Mouse (Mus musculus) heart, embryonic 15.5 days (tissue): Measurements from ENCODE around the gene Parva. TPM values are rescaled to one million over a fixed set of nuclear protein-coding genes. Genes with fewer than 3 reads are reported as not detected.

Experiments
- ATAC-seq: fragments of 200-750 bp; cut with Nextera tagmentation; replicated peaks from 2 replicates; pipeline ENCODE4 v1.8.0; 2017; ENCODE audit warnings: low read depth, moderate TSS enrichment; ENCODE audit not compliant: insufficient number of reproducible peaks, insufficient read depth, low FRiP score
- H3K27ac ChIP-seq: fragments of 300-500 bp; sonication (generic); 2 replicates; pipeline ENCODE4 v1.5.1; 2015; ENCODE audit warnings: mild to moderate bottlenecking, inconsistent platforms
- H3K27me3 ChIP-seq: fragments of 300-500 bp; sonication (generic); 2 replicates; pipeline ENCODE4 v1.6.1; 2015; ENCODE audit warnings: inconsistent platforms
- H3K36me3 ChIP-seq: fragments of 300-500 bp; sonication (generic); 2 replicates; pipeline ENCODE4 v1.6.1; 2015; ENCODE audit warnings: mild to moderate bottlenecking, inconsistent platforms
- H3K4me1 ChIP-seq: fragments of 300-500 bp; sonication (generic); replicated peaks from 2 replicates; pipeline ENCODE4 v1.6.1; 2015; ENCODE audit warnings: inconsistent platforms
- H3K4me2 ChIP-seq: fragments of 300-500 bp; sonication (generic); 2 replicates; pipeline ENCODE4 v1.6.1; 2015; ENCODE audit warnings: inconsistent platforms, mild to moderate bottlenecking, moderate library complexity
- H3K4me3 ChIP-seq: fragments of 300-500 bp; sonication (generic); 2 replicates; pipeline ENCODE4 v1.5.1; 2015; ENCODE audit warnings: mild to moderate bottlenecking, inconsistent platforms
- H3K9ac ChIP-seq: fragments of 300-500 bp; sonication (generic); 2 replicates; pipeline ENCODE4 v1.6.1; 2015; ENCODE audit warnings: mild to moderate bottlenecking, inconsistent platforms
- H3K9me3 ChIP-seq: fragments of 300-500 bp; sonication (generic); replicated peaks from 2 replicates; pipeline ENCODE4 v1.6.1; 2016; ENCODE audit warnings: inconsistent platforms
- WGBS: fragments of 180-500 bp; shearing (Covaris S2); methylation state at CpG from one replicate; pipeline ENCODE4 v1.1.7; 2015; ENCODE audit warnings: mixed read lengths; 5-methylcytosine and 5-hydroxymethylcytosine counted together
- polyA plus RNA-seq: library from polyadenylated mRNA; unstranded; fragments of >200 nt; fragmentation: Nextera tagmentation; extraction: Ambion mirVana; gene quantifications from 2 replicates; pipeline ENCODE4 v1.2.1, GENCODE M21; 2015

Parva gene
- polyA plus RNA-seq, 1 experiment from 2014 or later: 74.6 TPM

DNA sequence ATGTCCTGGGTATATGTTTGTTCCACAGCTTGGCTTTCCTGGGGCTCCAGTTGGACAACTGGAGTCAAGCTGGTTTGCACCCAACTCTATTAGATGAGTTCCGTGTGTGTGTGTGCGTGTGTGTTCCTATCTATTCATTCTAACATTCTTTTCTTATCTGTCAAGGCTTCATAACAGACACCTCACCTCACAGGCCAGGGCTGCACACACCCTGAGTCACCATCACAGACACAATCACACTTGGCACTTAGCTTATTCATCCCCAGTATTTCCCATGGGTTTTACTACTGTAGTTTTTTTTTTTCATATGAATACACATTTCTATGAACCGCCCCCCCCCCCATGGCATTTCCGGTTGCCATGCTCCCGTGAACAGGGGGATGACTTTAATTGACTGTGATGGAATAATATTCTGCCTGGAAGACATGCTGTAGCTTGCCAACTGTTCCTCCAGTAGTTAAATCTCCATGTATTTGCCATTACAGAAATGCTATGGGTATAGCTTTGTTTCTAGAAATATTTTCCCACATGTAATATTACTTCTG lies 28.3 kb downstream of the Parva start:
- Histone ChIP-seq H3K36me3 (no peaks in the 10 kb centered on the region), H3K9me3 (no peaks in the 10 kb centered on the region), H3K4me3 (no peak overlapping the region), H3K9ac (no peak overlapping the region), H3K4me1 (peaks cover 40% of the 10 kb centered on the region), H3K4me2 (no peak overlapping the region), H3K27ac (no peak overlapping the region), H3K27me3 (no peaks in the 10 kb centered on the region)
- ATAC-seq: no peak
- 52% methylated on average over 5 of the region's 5 CpGs for WGBS

DNA sequence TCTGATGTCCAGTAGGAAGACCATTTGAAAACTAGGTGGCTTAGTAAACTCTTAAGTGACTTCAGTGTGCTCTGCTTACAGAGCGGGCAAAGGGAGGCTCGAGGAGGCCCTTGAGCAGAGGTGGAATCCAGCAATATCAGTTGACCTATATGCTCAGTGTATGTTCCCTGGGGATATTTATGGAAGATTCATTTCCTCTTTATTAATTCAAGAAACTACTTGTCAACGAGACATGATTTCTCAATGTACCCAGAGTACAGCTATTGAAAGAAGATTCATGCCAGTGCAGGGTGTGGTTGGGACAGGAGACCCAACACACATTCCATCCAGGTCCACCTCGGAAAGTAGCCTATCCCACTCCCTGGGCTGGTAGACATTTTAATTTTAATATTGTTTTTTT lies 30.1 kb downstream of the Parva start:
- Histone ChIP-seq H3K27ac (no peak overlapping the region), H3K4me3 (no peak overlapping the region), H3K9ac (no peak overlapping the region), H3K36me3 (no peaks in the 10 kb centered on the region), H3K9me3 (no peaks in the 10 kb centered on the region), H3K27me3 (no peaks in the 10 kb centered on the region), H3K4me1 (peaks cover 45% of the 10 kb centered on the region), H3K4me2 (no peak overlapping the region)
- 81% methylated on average over 4 of the region's 4 CpGs for WGBS
- ATAC-seq: no peak

DNA sequence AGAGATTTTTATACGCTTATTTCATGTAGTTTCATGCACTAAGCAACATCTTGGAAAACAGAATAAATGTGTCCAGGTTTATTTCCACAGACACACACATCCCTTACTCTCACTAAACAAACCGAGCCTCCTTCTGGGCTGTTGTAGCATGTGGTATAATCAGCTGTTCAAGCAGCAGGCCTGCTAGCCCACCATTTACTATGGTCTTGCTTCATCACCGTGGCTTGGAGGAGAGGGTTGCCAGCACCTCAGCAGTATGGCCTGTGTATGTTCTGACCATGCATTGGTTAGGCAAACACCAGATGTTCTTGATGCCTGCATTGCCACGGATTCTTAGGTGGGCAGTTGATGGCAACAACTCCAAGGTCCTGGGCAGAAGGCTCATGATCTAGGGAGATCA lies 30.6 kb downstream of the Parva start:
- Histone ChIP-seq H3K4me2 (no peak overlapping the region), H3K9me3 (no peaks in the 10 kb centered on the region), H3K9ac (no peak overlapping the region), H3K4me1 (peaks cover 50% of the 10 kb centered on the region), H3K27me3 (no peaks in the 10 kb centered on the region), H3K36me3 (no peaks in the 10 kb centered on the region), H3K27ac (no peak overlapping the region), H3K4me3 (no peak overlapping the region)
- WGBS: 84% methylated on average over 4 of the region's 4 CpGs
- no peak for ATAC-seq

DNA sequence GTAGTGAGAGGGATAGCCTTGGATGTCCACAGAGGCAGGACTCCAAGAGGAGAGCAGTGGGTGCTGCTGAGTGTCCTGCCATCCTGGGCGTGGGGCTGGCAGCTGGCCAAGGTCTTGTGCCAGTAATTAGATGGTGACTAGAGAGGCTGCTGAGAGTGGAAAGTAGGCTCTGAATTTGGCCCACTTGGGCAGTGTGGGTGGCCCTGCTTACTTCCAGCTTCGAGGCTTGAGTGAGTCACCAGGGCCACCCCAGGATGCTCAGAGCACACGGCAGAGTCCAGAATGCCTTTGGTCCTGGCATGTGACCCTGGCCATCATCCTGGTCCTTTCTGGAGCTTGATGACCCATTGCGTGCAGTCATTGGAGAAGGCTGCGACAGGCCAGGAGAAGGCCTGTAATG lies 31.1 kb downstream of the Parva start:
- WGBS: 47% methylated on average over 5 of the region's 5 CpGs
- no peaks in the 10 kb centered on the region for H3K36me3 ChIP-seq
- no peaks in the 10 kb centered on the region for H3K27me3 ChIP-seq
- H3K9me3 ChIP-seq: no peaks in the 10 kb centered on the region
- no peak overlapping the region for H3K4me2 ChIP-seq
- no peak overlapping the region for H3K4me3 ChIP-seq
- no peak overlapping the region for H3K9ac ChIP-seq
- H3K27ac ChIP-seq: no peak overlapping the region
- peaks cover 54% of the 10 kb centered on the region for H3K4me1 ChIP-seq
- no peak for ATAC-seq

DNA sequence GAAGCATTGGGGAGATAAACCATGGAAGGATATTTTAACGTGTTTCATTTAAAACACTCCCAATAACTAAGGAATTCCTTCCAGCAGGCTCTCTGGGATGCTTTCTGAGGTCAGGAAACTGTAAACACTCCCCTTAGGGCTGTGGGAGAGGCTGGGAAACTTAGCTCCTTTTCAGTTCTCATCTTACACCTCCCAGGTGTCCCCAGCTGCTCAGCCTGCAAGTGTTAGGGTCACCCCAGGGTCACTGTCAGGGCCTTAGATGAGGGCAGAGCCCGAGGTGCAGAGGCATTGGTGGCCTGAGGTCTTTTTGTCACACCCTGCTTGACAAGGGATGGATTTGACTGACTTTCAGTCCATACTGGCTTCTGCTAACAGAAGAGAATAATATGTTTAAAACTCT lies 35.8 kb downstream of the Parva start:
- ATAC-seq: no peak
- no peaks in the 10 kb centered on the region for H3K27me3 ChIP-seq
- no peaks in the 10 kb centered on the region for H3K9me3 ChIP-seq
- peaks cover 41% of the 10 kb centered on the region for H3K4me1 ChIP-seq
- no peak overlapping the region for H3K4me3 ChIP-seq
- no peak overlapping the region for H3K9ac ChIP-seq
- H3K4me2 ChIP-seq: no peak overlapping the region
- WGBS: 21% methylated on average over 2 of the region's 2 CpGs
- H3K36me3 ChIP-seq: no peaks in the 10 kb centered on the region
- H3K27ac ChIP-seq: 0 out of 2 replicates have a peak overlapping the region, but pooled peaks have one; percentile 8

DNA sequence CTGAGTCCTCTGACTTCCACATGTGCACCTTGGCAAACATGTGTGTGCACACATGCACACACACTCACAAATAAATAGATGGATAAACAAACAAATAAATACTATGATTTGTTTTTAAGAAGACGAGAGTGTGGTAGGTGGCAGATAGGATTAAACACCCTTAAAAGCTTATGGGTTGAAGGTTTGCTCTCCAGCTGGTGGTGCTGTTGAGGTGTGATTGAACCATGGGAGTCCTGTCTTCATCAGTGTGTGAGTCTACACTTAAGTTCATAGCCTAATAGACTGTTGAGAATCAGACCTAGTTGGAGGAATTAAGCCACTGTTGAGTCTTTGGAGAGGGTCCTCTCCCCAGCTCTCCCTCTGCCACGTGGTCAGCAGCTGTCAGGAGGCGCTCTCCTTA lies 38.6 kb downstream of the Parva start:
- Histone ChIP-seq H3K4me1 (peaks cover 49% of the 10 kb centered on the region), H3K27me3 (no peaks in the 10 kb centered on the region), H3K4me2 (no peak overlapping the region), H3K27ac (peak overlapping the region; percentile 87; the same call in 1 of the 2 replicates), H3K9me3 (no peaks in the 10 kb centered on the region), H3K4me3 (no peak overlapping the region), H3K36me3 (no peaks in the 10 kb centered on the region), H3K9ac (no peak overlapping the region)
- ATAC-seq: no peak
- WGBS: 68% methylated on average over 3 of the region's 3 CpGs

DNA sequence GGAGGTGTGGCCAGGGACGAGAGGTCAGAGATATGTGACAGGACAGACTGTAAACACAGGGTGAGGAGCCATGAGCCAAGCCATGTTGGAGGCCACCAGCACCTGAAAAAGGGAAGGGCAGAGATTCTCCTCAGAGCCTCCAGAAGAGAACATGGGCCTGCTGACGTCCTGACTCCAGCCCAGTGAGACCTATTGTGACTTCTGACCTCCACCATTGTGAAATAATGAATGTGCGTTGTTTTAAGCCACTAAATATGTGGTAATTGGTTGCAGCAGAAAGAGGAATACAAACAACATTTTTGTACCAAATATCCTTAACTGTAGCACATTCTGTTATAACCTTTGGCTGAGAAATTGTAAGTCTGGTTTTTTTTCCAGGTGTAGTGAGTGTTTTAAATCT lies 39.5 kb downstream of the Parva start:
- no peak for ATAC-seq
- no peak overlapping the region for H3K4me2 ChIP-seq
- no peak overlapping the region for H3K4me3 ChIP-seq
- peak overlapping the region; percentile 87 for H3K27ac ChIP-seq
- H3K9me3 ChIP-seq: no peaks in the 10 kb centered on the region
- H3K4me1 ChIP-seq: peaks cover 54% of the 10 kb centered on the region
- no peaks in the 10 kb centered on the region for H3K36me3 ChIP-seq
- 65% methylated on average over 3 of the region's 3 CpGs for WGBS
- H3K9ac ChIP-seq: no peak overlapping the region
- H3K27me3 ChIP-seq: no peaks in the 10 kb centered on the region

DNA sequence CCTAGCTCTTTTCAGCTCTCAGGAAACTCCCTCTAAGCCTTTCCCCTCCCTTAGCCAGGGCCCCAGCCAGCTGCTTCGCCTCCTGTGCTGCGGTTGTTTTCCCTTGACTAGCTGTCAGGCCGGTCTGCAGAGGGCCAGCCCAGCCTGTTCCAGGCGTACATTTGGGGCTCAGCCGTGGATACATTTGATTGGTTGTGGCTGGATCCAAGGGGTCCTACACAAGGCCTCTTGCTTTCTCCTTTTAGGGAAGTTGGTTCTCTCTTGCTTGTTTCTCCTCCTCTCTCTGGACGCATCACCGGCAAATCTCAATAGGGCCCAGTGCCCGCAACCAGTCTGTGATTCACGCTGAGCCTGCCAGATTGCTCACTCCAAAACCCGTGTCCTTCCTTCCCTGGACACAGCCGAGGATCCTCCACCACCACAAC lies 40.4 kb downstream of the Parva start:
- H3K4me2 ChIP-seq: 0 out of 2 replicates have a peak overlapping the region, but pooled peaks have one; percentile 19
- 18% methylated on average over 11 of the region's 11 CpGs for WGBS

DNA sequence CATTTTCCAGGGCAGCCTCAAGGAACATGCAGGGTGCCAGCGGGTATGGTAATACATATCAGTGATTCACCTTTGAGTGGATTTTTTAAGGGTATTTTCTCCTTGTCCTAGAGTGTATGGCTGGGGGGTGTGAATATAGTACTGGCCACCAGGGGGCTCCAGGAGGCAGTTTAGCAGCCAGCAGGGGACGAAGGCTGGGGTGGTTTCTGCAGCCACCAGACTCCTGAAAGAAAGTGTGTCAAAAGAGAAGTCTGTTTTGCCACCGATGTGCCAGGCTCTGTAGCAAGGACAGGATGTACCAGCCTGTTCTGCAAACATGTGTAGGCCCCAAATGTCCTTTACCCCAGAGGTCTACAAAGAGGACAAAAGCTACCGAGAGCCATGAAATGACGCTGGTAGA lies 42.5 kb downstream of the Parva start:
- H3K27me3 ChIP-seq: no peaks in the 10 kb centered on the region
- H3K9me3 ChIP-seq: no peaks in the 10 kb centered on the region
- H3K4me1 ChIP-seq: peaks cover 63% of the 10 kb centered on the region
- no peak overlapping the region for H3K9ac ChIP-seq
- WGBS: 34% methylated on average over 5 of the region's 5 CpGs
- no peak overlapping the region for H3K4me2 ChIP-seq
- no peak overlapping the region for H3K27ac ChIP-seq
- no peaks in the 10 kb centered on the region for H3K36me3 ChIP-seq
- ATAC-seq: peak; percentile 38; the same call in 1 of the 2 replicates
- H3K4me3 ChIP-seq: no peak overlapping the region

More for the DNA sequence above, 40.4 kb downstream of the Parva start:
- ATAC-seq: peak; percentile 78
- Histone ChIP-seq H3K36me3 (no peaks in the 10 kb centered on the region), H3K4me3 (no peak overlapping the region), H3K9ac (no peak overlapping the region), H3K27me3 (no peaks in the 10 kb centered on the region), H3K27ac (peak overlapping the region; percentile 87), H3K4me1 (peaks cover 55% of the 10 kb centered on the region), H3K9me3 (no peaks in the 10 kb centered on the region)

DNA sequence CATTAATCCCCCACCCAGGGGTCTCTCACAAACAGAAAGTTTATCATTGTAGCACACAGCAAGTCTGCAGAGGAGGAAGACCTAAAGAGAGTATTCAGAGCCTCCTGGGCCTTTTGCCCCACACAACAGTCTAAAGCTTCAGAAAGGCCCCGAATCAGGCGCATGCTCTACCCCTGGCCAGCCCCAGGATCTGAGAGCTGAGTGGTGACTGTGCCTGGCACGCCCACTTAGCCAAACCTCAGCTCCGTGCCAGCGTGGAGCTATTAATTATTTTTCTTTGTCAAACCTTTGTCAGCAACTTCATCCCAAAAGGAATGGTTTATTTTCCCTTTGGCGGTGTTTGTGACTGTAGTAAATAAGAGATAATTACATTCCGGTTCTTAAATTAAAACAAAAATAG lies 44.0 kb downstream of the Parva start:
- no peak for ATAC-seq
- Histone ChIP-seq H3K27me3 (no peaks in the 10 kb centered on the region), H3K36me3 (no peaks in the 10 kb centered on the region), H3K27ac (peak overlapping the region; percentile 18; the same call in 1 of the 2 replicates), H3K9ac (no peak overlapping the region), H3K9me3 (no peaks in the 10 kb centered on the region), H3K4me3 (no peak overlapping the region), H3K4me2 (no peak overlapping the region), H3K4me1 (peaks cover 63% of the 10 kb centered on the region)
- WGBS: 51% methylated on average over 7 of the region's 7 CpGs

DNA sequence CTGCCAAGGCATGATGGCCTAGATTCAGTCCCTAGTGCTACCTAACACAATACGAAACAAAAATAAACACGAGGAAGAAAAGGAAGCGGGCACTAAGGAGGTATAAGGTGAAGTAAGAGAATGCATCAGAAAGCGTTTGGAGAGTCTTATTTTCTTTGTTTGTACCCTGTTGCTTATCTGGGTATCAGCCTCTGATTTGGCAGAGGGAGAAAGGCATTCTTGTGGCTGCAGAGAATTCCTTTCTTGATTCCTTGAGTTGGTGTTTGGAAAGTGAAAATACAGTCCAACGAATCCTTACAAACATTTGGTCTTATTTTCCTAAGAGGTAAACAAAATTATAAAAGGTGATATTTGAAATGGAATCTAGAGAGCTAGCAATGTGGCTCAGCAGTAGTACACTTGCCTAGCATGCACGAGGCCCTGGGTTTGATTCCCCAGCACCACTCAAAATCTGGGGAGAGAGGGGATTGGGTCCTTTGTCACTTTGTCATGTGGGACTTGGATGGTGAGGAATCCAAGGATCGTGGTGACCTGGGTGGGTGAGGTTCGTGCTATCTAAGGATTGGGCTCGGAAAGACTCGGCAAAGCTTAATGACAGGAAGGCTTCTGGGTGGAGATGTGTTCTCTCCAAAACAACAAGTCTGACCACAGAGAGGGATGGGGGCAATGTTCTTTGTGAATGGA lies 44.9 kb downstream of the Parva start:
- Histone ChIP-seq H3K9me3 (no peaks in the 10 kb centered on the region), H3K4me3 (no peak overlapping the region), H3K4me1 (peaks cover 54% of the 10 kb centered on the region), H3K9ac (no peak overlapping the region), H3K36me3 (no peaks in the 10 kb centered on the region), H3K27me3 (no peaks in the 10 kb centered on the region), H3K27ac (no peak overlapping the region; the same call in 1 of the 2 replicates), H3K4me2 (no peak overlapping the region)
- WGBS: 51% methylated on average over 10 of the region's 10 CpGs
- no peak for ATAC-seq
